9 mouse cellular contexts compared by ENCODE assay signal in genomic region chr4:45654019-45654803, GRCm38 (mm10).
DNase-seq lines count a peak whose midpoint lies in the region; ATAC-seq lines count a peak whose summit lies in the region.
"Had no signal": no experiment of that assay in that cellular context is flagged by ENCODE, and none has a peak within 500 bp of the region (broad histone marks: within the 10 kb centered on the region; RNA-seq: fewer than 3 reads in every experiment).

No protein-coding gene starts in this region.

- no peak overlapping the region for H3K9ac ChIP-seq in midbrain, embryonic 13.5 days (replicated peaks)

- no peaks in the 10 kb centered on the region for H3K9me3 ChIP-seq in midbrain, embryonic 13.5 days

- H3K4me1 ChIP-seq in midbrain, embryonic 13.5 days (replicated peaks) = peaks cover 17% of the 10 kb centered on the region

- peak; percentile 42; the same call in 1 of the 2 replicates for ATAC-seq in granulocyte monocyte progenitor cell, adult 5-6 weeks (replicated peaks; ENCODE audit: poor library complexity, severe bottlenecking)
- peak; percentile 43; the same call in 1 of the 2 replicates for ATAC-seq in midbrain, embryonic 13.5 days

- peak; percentile 13 for DNase-seq in CD4-positive helper T cell, adult 2 months (ENCODE audit: low read depth, low spot score)
- DNase-seq in R1 (ENCODE audit: low read depth, low spot score) = peak; percentile 89
- DNase-seq in left cerebral cortex, adult 18-20 months (ENCODE audit: low spot score in 2 of 2) = no peak
- no peak for DNase-seq in cerebellum, adult 9-11 months
- DNase-seq in adrenal gland, adult 2 months = no peak
- no peak for DNase-seq in adrenal gland, adult 18-20 months (ENCODE audit: low spot score in 2 of 2)

- 5% methylated on average over 14 of the region's 14 CpGs for WGBS in midbrain, embryonic 13.5 days

- H3K36me3 ChIP-seq in midbrain, embryonic 13.5 days = no peaks in the 10 kb centered on the region

- no peak overlapping the region for H3K4me3 ChIP-seq in midbrain, embryonic 13.5 days (replicated peaks)

- no peak overlapping the region for H3K27ac ChIP-seq in midbrain, embryonic 13.5 days
- H3K27ac ChIP-seq: macrophage had no signal

- H3K27me3 ChIP-seq in midbrain, embryonic 13.5 days = peaks cover 3% of the 10 kb centered on the region; the same call in 1 of the 2 replicates

- peak overlapping the region; percentile 15; the same call in 1 of the 2 replicates for H3K4me2 ChIP-seq in midbrain, embryonic 13.5 days (replicated peaks)

Comparison
In these comparisons a context has a peak if more than half of its experiments do, and no peak if none do; other contexts are left out.
1. DNase-seq: peak in CD4-positive helper T cell, adult 2 months (single experiment) and R1 (single experiment); none in left cerebral cortex, adult 18-20 months (0 of 2), cerebellum, adult 9-11 months (single experiment), adrenal gland, adult 2 months (single experiment) and adrenal gland, adult 18-20 months (0 of 2).